Mouse (Mus musculus): Measurements from ENCODE around the gene Nox1.

Nox1 gene

DNA sequence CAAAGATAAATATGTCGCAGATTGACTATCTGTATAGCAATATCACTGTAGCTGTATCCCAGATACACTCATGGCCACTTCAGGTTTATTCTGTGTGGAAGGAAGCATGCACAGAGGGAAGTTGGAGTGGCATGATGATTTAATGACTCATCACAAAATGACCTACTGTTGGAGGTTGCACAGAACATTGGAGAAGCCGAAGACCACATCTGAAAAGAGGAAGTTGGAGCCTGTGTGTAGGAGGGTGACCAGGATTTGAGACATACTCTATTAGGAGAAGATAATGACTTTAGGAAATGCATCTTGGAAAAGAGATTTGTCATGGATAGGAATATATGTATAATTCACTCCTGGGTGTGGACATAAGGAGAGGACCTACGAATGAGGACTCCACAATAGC is 105.3 kb downstream of the Nox1 start:
- no peak for DNase-seq

DNA sequence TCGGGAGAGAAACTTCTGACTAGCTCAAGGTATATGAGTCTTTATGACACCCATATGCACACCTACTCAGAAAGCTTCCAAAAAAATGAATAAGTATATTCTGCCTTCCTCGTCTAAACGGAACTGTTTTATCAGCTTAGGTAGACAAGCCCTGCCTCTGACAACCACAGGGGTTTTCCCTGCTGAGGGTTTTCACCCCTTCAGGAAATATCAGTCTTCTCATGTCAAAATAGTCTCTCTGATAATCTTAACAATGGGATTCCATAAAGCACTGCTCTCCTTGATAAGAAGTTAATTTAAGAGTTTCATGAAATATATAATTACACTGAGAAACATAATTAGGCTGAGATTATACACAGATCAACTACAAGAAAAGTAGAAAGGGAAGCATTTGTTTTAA is 110.0 kb downstream of the Nox1 start:
- no peak for DNase-seq

DNA sequence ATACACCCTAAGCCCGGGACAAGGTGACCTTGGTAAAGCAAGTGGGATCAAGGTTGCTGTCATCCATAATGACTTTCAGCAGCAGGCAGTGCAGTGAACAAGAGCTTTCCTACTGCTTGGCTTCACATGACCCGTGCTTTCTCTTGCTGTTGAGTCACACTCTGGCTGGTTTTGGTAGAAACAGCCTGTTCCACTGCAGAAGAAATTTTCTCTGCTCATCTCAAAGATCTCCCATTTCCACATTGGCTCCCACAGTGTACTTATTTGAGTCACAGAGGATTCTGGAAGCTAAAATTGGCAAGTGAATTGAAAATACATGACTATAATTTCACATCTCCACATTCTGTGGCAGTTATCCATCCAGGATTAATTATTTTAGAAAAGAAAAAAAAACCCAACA is 119.1 kb downstream of the Nox1 start:
- no peak for DNase-seq

- DNase-seq, result no peak
These were observed 136.3 kb downstream of the Nox1 start for GRCm38 (mm10) chrX:134085453-134085852.

DNA sequence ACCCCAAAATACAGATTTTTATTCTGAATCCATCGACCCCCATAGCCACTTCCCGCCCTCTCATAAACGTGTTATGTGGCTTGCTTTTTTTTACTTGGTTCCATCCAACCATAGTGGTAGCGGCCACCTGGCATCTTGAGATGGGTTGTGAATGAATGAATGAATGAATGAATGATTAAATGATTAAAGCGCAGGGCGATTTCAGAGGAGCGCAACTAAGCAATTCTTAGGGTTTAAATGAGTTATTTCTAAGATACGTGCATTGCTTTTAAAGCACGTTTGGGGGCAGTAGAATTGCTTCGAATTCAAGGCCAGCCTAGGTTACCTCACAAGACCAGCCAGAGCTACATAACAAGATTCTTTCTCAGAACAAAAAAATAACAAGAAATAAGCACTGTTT is 162.0 kb downstream of the Nox1 start:
- DNase-seq, result peak in 1 of 2 experiments; percentile 1

- peak; percentile 90 to 91 for DNase-seq
These were observed 162.6 kb downstream of the Nox1 start, which contains the start of gene Cstf2 for GRCm38 (mm10) chrX:134058987-134059712. Gene Cstf2 (plus strand): TSS chrX:134059187.

DNA sequence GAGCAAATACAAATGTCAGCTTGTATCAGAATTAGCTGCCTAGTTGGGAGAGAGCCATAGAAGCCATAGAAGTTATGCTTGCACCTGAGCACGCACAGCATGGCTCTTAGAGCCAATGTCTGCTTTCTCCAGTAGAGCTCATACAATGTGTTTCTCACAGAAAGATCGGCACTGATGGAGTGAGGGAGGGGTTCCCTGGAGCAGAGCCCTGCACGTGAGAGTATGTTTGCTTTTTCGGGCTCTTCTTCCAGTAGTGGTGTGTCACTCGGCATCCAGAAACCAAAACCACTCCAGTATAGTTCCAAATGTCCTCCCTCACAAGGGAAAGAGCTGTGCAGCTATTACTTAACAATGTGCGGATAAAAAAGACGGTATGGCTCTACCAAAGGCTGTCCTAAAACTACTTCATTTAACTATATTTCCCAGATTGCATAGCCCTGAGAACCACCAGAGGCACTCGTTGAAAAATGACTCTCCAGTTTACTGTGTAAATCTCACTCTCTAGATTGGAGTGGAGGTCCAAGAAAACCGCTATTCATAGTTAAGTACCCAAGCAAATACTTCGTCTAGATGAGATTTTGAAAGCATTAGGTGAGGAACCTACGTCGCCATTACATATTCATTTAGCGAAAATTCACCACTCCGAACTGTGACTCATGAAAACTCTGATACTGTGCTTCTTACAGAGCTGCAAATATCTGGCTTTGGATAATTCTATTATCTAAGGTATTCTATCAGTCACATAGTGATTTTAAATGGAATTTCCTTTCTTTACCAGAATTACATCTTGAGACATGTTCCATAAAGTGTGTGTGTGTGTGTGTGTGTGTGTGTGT is 163.5 kb downstream of the Nox1 start:
- DNase-seq, result no peak

GRCm38 (mm10) chrX:134056897-134057296 is 164.9 kb downstream of the Nox1 start:
- no peak for DNase-seq

DNA sequence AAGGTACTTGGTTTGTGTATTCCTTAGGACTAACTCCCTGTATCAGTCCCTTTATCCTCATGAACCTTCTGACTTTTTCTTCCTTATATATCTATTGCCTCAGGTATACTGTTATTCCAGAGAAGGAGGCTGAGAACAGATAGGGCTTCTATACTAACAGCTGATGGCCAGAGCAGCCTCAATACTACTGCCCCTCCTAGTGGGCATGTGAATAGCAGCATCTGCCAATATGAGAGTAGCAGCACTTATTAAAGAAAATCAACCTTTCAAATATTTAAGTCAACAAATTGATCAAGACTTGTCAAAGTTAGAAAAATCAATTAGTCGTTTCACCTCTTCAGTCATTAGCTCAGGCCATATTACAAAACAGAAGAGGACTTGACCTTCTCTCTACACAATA is 172.8 kb downstream of the Nox1 start:
- no peak for DNase-seq

Measured in thymus, adult 18-20 months (tissue).